Mouse (Mus musculus) limb, embryonic 10.5 days (tissue): ENCODE results near the gene Taf12. TPM values are rescaled to one million over a fixed set of nuclear protein-coding genes. Genes with fewer than 3 reads are reported as not detected.
A peak's percentile ranks its signal among the peaks of the same experiment; 100 is the strongest.
"Not testable (repeated sequence)": the region's sequence is repeated elsewhere in the genome, so short reads cannot be mapped to it uniquely, and the experiment has no call there.

ENCODE experiments used
- DNase-seq: peaks from one replicate; pipeline ENCODE4 v3.0.0-alpha.2; 2017; ENCODE audit warnings: low spot score
- H3K27ac ChIP-seq: fragments of 300-500 bp; sonication (generic); 2 replicates; pipeline ENCODE4 v1.5.1; 2016; ENCODE audit warnings: mild to moderate bottlenecking
- H3K27me3 ChIP-seq: fragments of 300-500 bp; sonication (generic); 2 replicates; pipeline ENCODE4 v1.6.1; 2016; ENCODE audit warnings: low read depth, mild to moderate bottlenecking; ENCODE audit not compliant: poor library complexity, severe bottlenecking
- H3K36me3 ChIP-seq: fragments of 300-500 bp; sonication (generic); 2 replicates; pipeline ENCODE4 v1.6.1; 2016; ENCODE audit warnings: mild to moderate bottlenecking, moderate library complexity
- H3K4me1 ChIP-seq: fragments of 300-500 bp; sonication (generic); 2 replicates; pipeline ENCODE4 v1.6.1; 2016
- H3K4me3 ChIP-seq: fragments of 300-500 bp; sonication (generic); 2 replicates; pipeline ENCODE4 v1.5.1; 2016; ENCODE audit warnings: mild to moderate bottlenecking, moderate library complexity
- H3K9me3 ChIP-seq: fragments of 300-500 bp; sonication (generic); replicated peaks from 2 replicates; pipeline ENCODE4 v1.6.1; 2016; ENCODE audit warnings: mild to moderate bottlenecking
- WGBS: fragments of 180-500 bp; shearing (Covaris S2); methylation state at CpG from one replicate; pipeline ENCODE4 v1.1.7; 2016; 5-methylcytosine and 5-hydroxymethylcytosine counted together
- polyA plus RNA-seq: library from polyadenylated mRNA; unstranded; fragments of >200 nt; fragmentation: Nextera tagmentation; extraction: Ambion mirVana; gene quantifications from 2 replicates; pipeline ENCODE4 v1.2.1, GENCODE M21; 2016

The Taf12 gene
- polyA plus RNA-seq, 1 experiment from 2014 or later = 62.9 TPM

- 92% methylated on average over 4 of the region's 4 CpGs for WGBS
- H3K4me3 ChIP-seq = no peak overlapping the region
- H3K36me3 ChIP-seq = peaks cover 67% of the 10 kb centered on the region
- H3K4me1 ChIP-seq = 0 out of 2 replicates have a peak, but pooled peaks cover 4% of the 10 kb centered on the region
- no peak for DNase-seq
- no peaks in the 10 kb centered on the region for H3K9me3 ChIP-seq
- H3K27me3 ChIP-seq = no peaks in the 10 kb centered on the region
- H3K27ac ChIP-seq = no peak overlapping the region
Measured at GRCm38 (mm10) chr4:132291056-132291455, 16.9 kb downstream of the Taf12 start.

- 0 out of 2 replicates have a peak, but pooled peaks cover 4% of the 10 kb centered on the region for H3K4me1 ChIP-seq
- H3K9me3 ChIP-seq = no peaks in the 10 kb centered on the region
- H3K27me3 ChIP-seq = no peaks in the 10 kb centered on the region
- H3K36me3 ChIP-seq = peaks cover 60% of the 10 kb centered on the region
- no peak overlapping the region for H3K4me3 ChIP-seq
- no peak overlapping the region for H3K27ac ChIP-seq
- WGBS = 82% methylated on average over 12 of the region's 12 CpGs
- DNase-seq = no peak
Measured at GRCm38 (mm10) chr4:132291624-132292335, 17.6 kb downstream of the Taf12 start.

GRCm38 (mm10) chr4:132292988-132293387, 18.8 kb downstream of the Taf12 start:
- Histone ChIP-seq H3K9me3 (no peaks in the 10 kb centered on the region), H3K27ac (no peak overlapping the region), H3K27me3 (no peaks in the 10 kb centered on the region), H3K4me1 (0 out of 2 replicates have a peak, but pooled peaks cover 4% of the 10 kb centered on the region), H3K4me3 (no peak overlapping the region), H3K36me3 (peaks cover 54% of the 10 kb centered on the region)
- WGBS = 47% methylated on average over 4 of the region's 4 CpGs
- DNase-seq = no peak

- no peak for DNase-seq
- Histone ChIP-seq H3K27me3 (no peaks in the 10 kb centered on the region), H3K36me3 (peaks cover 54% of the 10 kb centered on the region), H3K27ac (no peak overlapping the region), H3K4me3 (no peak overlapping the region), H3K9me3 (no peaks in the 10 kb centered on the region), H3K4me1 (0 out of 2 replicates have a peak, but pooled peaks cover 4% of the 10 kb centered on the region)
- WGBS = 84% methylated on average over 7 of the region's 7 CpGs
Measured at GRCm38 (mm10) chr4:132293682-132294240, 19.6 kb downstream of the Taf12 start.

GRCm38 (mm10) chr4:132295696-132296390, 21.7 kb downstream of the Taf12 start:
- Histone ChIP-seq H3K27me3 (no peaks in the 10 kb centered on the region), H3K36me3 (peaks cover 37% of the 10 kb centered on the region)
- no peak for DNase-seq

GRCm38 (mm10) chr4:132299849-132300248, 25.7 kb downstream of the Taf12 start:
- Histone ChIP-seq H3K27ac (no peak overlapping the region), H3K9me3 (no peaks in the 10 kb centered on the region), H3K4me1 (peaks cover 18% of the 10 kb centered on the region), H3K27me3 (no peaks in the 10 kb centered on the region), H3K36me3 (no peaks in the 10 kb centered on the region), H3K4me3 (no peak overlapping the region)
- no peak for DNase-seq
- WGBS = 97% methylated on average over 1 of the region's 1 CpGs

More at GRCm38 (mm10) chr4:132295696-132296390, 21.7 kb downstream of the Taf12 start:
- 47% methylated on average over 8 of the region's 8 CpGs for WGBS
- H3K4me1 ChIP-seq = 0 out of 2 replicates have a peak, but pooled peaks cover 4% of the 10 kb centered on the region
- no peaks in the 10 kb centered on the region for H3K9me3 ChIP-seq
- no peak overlapping the region for H3K27ac ChIP-seq
- H3K4me3 ChIP-seq = no peak overlapping the region

GRCm38 (mm10) chr4:132301486-132301885, 27.3 kb downstream of the Taf12 start:
- no peak for DNase-seq
- no peak overlapping the region for H3K4me3 ChIP-seq
- no peaks in the 10 kb centered on the region for H3K27me3 ChIP-seq
- no peak overlapping the region for H3K27ac ChIP-seq
- H3K9me3 ChIP-seq = no peaks in the 10 kb centered on the region
- H3K4me1 ChIP-seq = peaks cover 14% of the 10 kb centered on the region
- H3K36me3 ChIP-seq = no peaks in the 10 kb centered on the region
- 91% methylated on average over 6 of the region's 6 CpGs for WGBS

- Histone ChIP-seq H3K4me3 (peak overlapping the region; percentile 54), H3K27ac (peak overlapping the region; percentile 38)
Measured at GRCm38 (mm10) chr4:132301965-132302938, 28.1 kb downstream of the Taf12 start.

GRCm38 (mm10) chr4:132302939-132303479, 28.8 kb downstream of the Taf12 start, which contains the start of gene Rab42:
Gene Rab42, minus strand, starts transcription at chr4:132303385.
- Histone ChIP-seq H3K9me3 (no peaks in the 10 kb centered on the region), H3K4me3 (peak within 1 kb of the TSS; percentile 54), H3K36me3 (no peaks in the 10 kb centered on the region), H3K4me1 (peaks cover 14% of the 10 kb centered on the region), H3K27me3 (no peaks in the 10 kb centered on the region), H3K27ac (peak within 1 kb of the TSS; percentile 38)
- WGBS = 2% methylated on average over 31 of the region's 31 CpGs
- peak; percentile 78 for DNase-seq

More at GRCm38 (mm10) chr4:132301965-132302938, 28.1 kb downstream of the Taf12 start:
- Histone ChIP-seq H3K9me3 (no peaks in the 10 kb centered on the region), H3K4me1 (peaks cover 14% of the 10 kb centered on the region), H3K27me3 (no peaks in the 10 kb centered on the region), H3K36me3 (no peaks in the 10 kb centered on the region)
- DNase-seq = no peak
- WGBS = 64% methylated on average over 16 of the region's 16 CpGs

GRCm38 (mm10) chr4:132303484-132303883, 29.3 kb downstream of the Taf12 start:
- peak overlapping the region; percentile 54 for H3K4me3 ChIP-seq
- not testable (repeated sequence) for H3K9me3 ChIP-seq, DNase-seq, H3K27me3 ChIP-seq, H3K36me3 ChIP-seq
- H3K4me1 ChIP-seq = peaks cover 14% of the 10 kb centered on the region
- 43% methylated on average over 6 of the region's 6 CpGs for WGBS
- H3K27ac ChIP-seq = peak overlapping the region; percentile 38; the same call in 1 of the 2 replicates

- no peak for DNase-seq
- Histone ChIP-seq H3K4me3 (no peak overlapping the region), H3K27ac (no peak overlapping the region), H3K9me3 (no peaks in the 10 kb centered on the region), H3K4me1 (peaks cover 24% of the 10 kb centered on the region), H3K36me3 (peaks cover 13% of the 10 kb centered on the region), H3K27me3 (no peaks in the 10 kb centered on the region)
- 90% methylated on average over 8 of the region's 8 CpGs for WGBS
Measured at GRCm38 (mm10) chr4:132305276-132305675, 31.1 kb downstream of the Taf12 start.

GRCm38 (mm10) chr4:132306004-132306403, 31.8 kb downstream of the Taf12 start:
- Histone ChIP-seq H3K36me3 (peaks cover 20% of the 10 kb centered on the region), H3K9me3 (no peaks in the 10 kb centered on the region), H3K27ac (no peak overlapping the region), H3K4me1 (peaks cover 24% of the 10 kb centered on the region), H3K4me3 (no peak overlapping the region), H3K27me3 (no peaks in the 10 kb centered on the region)
- WGBS = 79% methylated on average over 6 of the region's 6 CpGs
- DNase-seq = no peak
